Mouse (Mus musculus): ENCODE results near the gene Flywch2.

The Flywch2 gene

GRCm38 (mm10) chr17:23802746-23803365, 17.0 kb upstream of the Flywch2 start:
- H3K36me3 ChIP-seq (ENCODE audit: insufficient read depth, low read length), result peaks cover 25% of the 10 kb centered on the region
- peak overlapping the region; percentile 98 for H3K4me3 ChIP-seq (replicated peaks; ENCODE audit: low read length)
- H3K27me3 ChIP-seq (ENCODE audit: insufficient read depth, low read length), result no peaks in the 10 kb centered on the region
- peaks cover 7% of the 10 kb centered on the region; the same call in 1 of the 2 replicates for H3K9me3 ChIP-seq (ENCODE audit: low read length)
- no peak for TF ChIP-seq POU5F1 (IDR thresholded peaks at IDR 0.05; ENCODE audit: borderline replicate concordance, low read length)
- peaks cover 41% of the 10 kb centered on the region for H3K4me1 ChIP-seq (replicated peaks; ENCODE audit: low read depth, low read length)

- Histone ChIP-seq H3K27me3 (ENCODE audit: insufficient read depth, low read length) (no peaks in the 10 kb centered on the region), H3K9me3 (ENCODE audit: low read length) (no peaks in the 10 kb centered on the region), H3K4me1 (replicated peaks; ENCODE audit: low read depth, low read length) (peaks cover 29% of the 10 kb centered on the region), H3K4me3 (replicated peaks; ENCODE audit: low read length) (0 out of 2 replicates have a peak overlapping the region, but pooled peaks have one; percentile 20), H3K36me3 (ENCODE audit: insufficient read depth, low read length) (peaks cover 12% of the 10 kb centered on the region)
- TF ChIP-seq CTCF (conservative IDR thresholded peaks at IDR 0.05; ENCODE audit: low read length) (no peak), POU5F1 (IDR thresholded peaks at IDR 0.05; ENCODE audit: borderline replicate concordance, low read length) (no peak), NANOG (IDR thresholded peaks at IDR 0.05; ENCODE audit: borderline replicate concordance, low read length) (no peak)
These were observed 15.7 kb upstream of the Flywch2 start for GRCm38 (mm10) chr17:23801627-23802026.

- Histone ChIP-seq H3K27me3 (ENCODE audit: insufficient read depth, low read length) (peaks cover 5% of the 10 kb centered on the region; the same call in 1 of the 2 replicates), H3K9me3 (ENCODE audit: low read length) (no peaks in the 10 kb centered on the region), H3K4me3 (replicated peaks; ENCODE audit: low read length) (no peak overlapping the region), H3K36me3 (ENCODE audit: insufficient read depth, low read length) (no peaks in the 10 kb centered on the region), H3K4me1 (replicated peaks; ENCODE audit: low read depth, low read length) (peaks cover 17% of the 10 kb centered on the region)
- TF ChIP-seq POU5F1 (IDR thresholded peaks at IDR 0.05; ENCODE audit: borderline replicate concordance, low read length) (no peak), NANOG (IDR thresholded peaks at IDR 0.05; ENCODE audit: borderline replicate concordance, low read length) (no peak), CTCF (conservative IDR thresholded peaks at IDR 0.05; ENCODE audit: low read length) (no peak)
These were observed 11.4 kb upstream of the Flywch2 start for GRCm38 (mm10) chr17:23797316-23797715.

- H3K36me3 ChIP-seq (ENCODE audit: insufficient read depth, low read length), result no peaks in the 10 kb centered on the region
- peaks cover 30% of the 10 kb centered on the region for H3K4me1 ChIP-seq (replicated peaks; ENCODE audit: low read depth, low read length)
- TF ChIP-seq NANOG (IDR thresholded peaks at IDR 0.05; ENCODE audit: borderline replicate concordance, low read length) (no peak), POU5F1 (IDR thresholded peaks at IDR 0.05; ENCODE audit: borderline replicate concordance, low read length) (no peak), CTCF (conservative IDR thresholded peaks at IDR 0.05; ENCODE audit: low read length) (no peak)
- no peak overlapping the region for H3K4me3 ChIP-seq (replicated peaks; ENCODE audit: low read length)
- no peaks in the 10 kb centered on the region for H3K9me3 ChIP-seq (ENCODE audit: low read length)
- peaks cover 21% of the 10 kb centered on the region for H3K27me3 ChIP-seq (ENCODE audit: insufficient read depth, low read length)
These were observed 9.4 kb upstream of the Flywch2 start for GRCm38 (mm10) chr17:23795323-23795722.

- H3K27me3 ChIP-seq (ENCODE audit: insufficient read depth, low read length), result peaks cover 22% of the 10 kb centered on the region
- H3K36me3 ChIP-seq (ENCODE audit: insufficient read depth, low read length), result no peaks in the 10 kb centered on the region
- no peaks in the 10 kb centered on the region for H3K9me3 ChIP-seq (ENCODE audit: low read length)
- H3K4me3 ChIP-seq (replicated peaks; ENCODE audit: low read length), result peak overlapping the region; percentile 69
- peaks cover 59% of the 10 kb centered on the region for H3K4me1 ChIP-seq (replicated peaks; ENCODE audit: low read depth, low read length)
- TF ChIP-seq NANOG (IDR thresholded peaks at IDR 0.05; ENCODE audit: borderline replicate concordance, low read length) (no peak), CTCF (conservative IDR thresholded peaks at IDR 0.05; ENCODE audit: low read length) (no peak), POU5F1 (IDR thresholded peaks at IDR 0.05; ENCODE audit: borderline replicate concordance, low read length) (no peak)
These were observed 5.1 kb upstream of the Flywch2 start for GRCm38 (mm10) chr17:23791079-23791357.

GRCm38 (mm10) chr17:23790269-23791078, 4.6 kb upstream of the Flywch2 start, which contains the start of gene Srrm2:
Gene Srrm2, plus strand, starts transcription at chr17:23790532.
- TF ChIP-seq POU5F1 (IDR thresholded peaks at IDR 0.05; ENCODE audit: borderline replicate concordance, low read length) (no peak), NANOG (IDR thresholded peaks at IDR 0.05; ENCODE audit: borderline replicate concordance, low read length) (no peak), CTCF (conservative IDR thresholded peaks at IDR 0.05; ENCODE audit: low read length) (no peak)
- Histone ChIP-seq H3K4me3 (replicated peaks; ENCODE audit: low read length) (peak within 1 kb of the TSS; percentile 69), H3K9me3 (ENCODE audit: low read length) (no peaks in the 10 kb centered on the region)

GRCm38 (mm10) chr17:23789749-23790268, 3.9 kb upstream of the Flywch2 start:
- TF ChIP-seq POU5F1 (IDR thresholded peaks at IDR 0.05; ENCODE audit: borderline replicate concordance, low read length) (0 out of 2 replicates have a peak, but pooled peaks have one; percentile 60), NANOG (IDR thresholded peaks at IDR 0.05; ENCODE audit: borderline replicate concordance, low read length) (no peak)

More at GRCm38 (mm10) chr17:23790269-23791078, 4.6 kb upstream of the Flywch2 start, which contains the start of gene Srrm2:
- H3K36me3 ChIP-seq (ENCODE audit: insufficient read depth, low read length), result no peaks in the 10 kb centered on the region
- H3K27me3 ChIP-seq (ENCODE audit: insufficient read depth, low read length), result peaks cover 25% of the 10 kb centered on the region
- H3K4me1 ChIP-seq (replicated peaks; ENCODE audit: low read depth, low read length), result peaks cover 58% of the 10 kb centered on the region

GRCm38 (mm10) chr17:23788973-23789372, 3.1 kb upstream of the Flywch2 start:
- TF ChIP-seq NANOG (IDR thresholded peaks at IDR 0.05; ENCODE audit: borderline replicate concordance, low read length) (no peak), POU5F1 (IDR thresholded peaks at IDR 0.05; ENCODE audit: borderline replicate concordance, low read length) (no peak), CTCF (conservative IDR thresholded peaks at IDR 0.05; ENCODE audit: low read length) (no peak)
- peaks cover 59% of the 10 kb centered on the region for H3K4me1 ChIP-seq (replicated peaks; ENCODE audit: low read depth, low read length)

More at GRCm38 (mm10) chr17:23789749-23790268, 3.9 kb upstream of the Flywch2 start:
- peaks cover 31% of the 10 kb centered on the region for H3K27me3 ChIP-seq (ENCODE audit: insufficient read depth, low read length)
- H3K36me3 ChIP-seq (ENCODE audit: insufficient read depth, low read length), result no peaks in the 10 kb centered on the region
- H3K9me3 ChIP-seq (ENCODE audit: low read length), result no peaks in the 10 kb centered on the region
- H3K4me1 ChIP-seq (replicated peaks; ENCODE audit: low read depth, low read length), result peaks cover 62% of the 10 kb centered on the region
- H3K4me3 ChIP-seq (replicated peaks; ENCODE audit: low read length), result peak overlapping the region; percentile 69

More at GRCm38 (mm10) chr17:23788973-23789372, 3.1 kb upstream of the Flywch2 start:
- no peaks in the 10 kb centered on the region for H3K9me3 ChIP-seq (ENCODE audit: low read length)
- no peak overlapping the region for H3K4me3 ChIP-seq (replicated peaks; ENCODE audit: low read length)
- H3K36me3 ChIP-seq (ENCODE audit: insufficient read depth, low read length), result no peaks in the 10 kb centered on the region
- peaks cover 31% of the 10 kb centered on the region for H3K27me3 ChIP-seq (ENCODE audit: insufficient read depth, low read length)

Measured in E14TG2a.4 (cell line).